Mouse (Mus musculus) limb, embryonic 15.5 days (tissue): ENCODE results near the gene Whrn. TPM values are rescaled to one million over a fixed set of nuclear protein-coding genes. Genes with fewer than 3 reads are reported as not detected.

Source experiments
- ATAC-seq: fragments of 200-750 bp; cut with Nextera tagmentation; 2 replicates; pipeline ENCODE4 v1.8.0; 2017; ENCODE audit warnings: low read depth, moderate TSS enrichment; ENCODE audit not compliant: insufficient number of reproducible peaks, low FRiP score, low TSS enrichment
- H3K27ac ChIP-seq: fragments of 300-500 bp; sonication (generic); 2 replicates; pipeline ENCODE4 v1.5.1; 2015; ENCODE audit warnings: moderate library complexity, mild to moderate bottlenecking, inconsistent platforms
- H3K27me3 ChIP-seq: fragments of 300-500 bp; sonication (generic); 2 replicates; pipeline ENCODE4 v1.6.1; 2015; ENCODE audit warnings: inconsistent platforms
- H3K36me3 ChIP-seq: fragments of 300-500 bp; sonication (generic); 2 replicates; pipeline ENCODE4 v1.6.1; 2015; ENCODE audit warnings: inconsistent platforms
- H3K4me1 ChIP-seq: fragments of 300-500 bp; sonication (generic); 2 replicates; pipeline ENCODE4 v1.6.1; 2015; ENCODE audit warnings: inconsistent platforms
- H3K4me2 ChIP-seq: fragments of 300-500 bp; sonication (generic); 2 replicates; pipeline ENCODE4 v1.6.1; 2015; ENCODE audit warnings: mild to moderate bottlenecking, inconsistent platforms
- H3K4me3 ChIP-seq: fragments of 300-500 bp; sonication (generic); 2 replicates; pipeline ENCODE4 v1.5.1; 2015; ENCODE audit warnings: mild to moderate bottlenecking, inconsistent platforms
- H3K9ac ChIP-seq: fragments of 300-500 bp; sonication (generic); 2 replicates; pipeline ENCODE4 v1.6.1; 2015; ENCODE audit warnings: inconsistent platforms
- H3K9me3 ChIP-seq: fragments of 300-500 bp; sonication (generic); 2 replicates; pipeline ENCODE4 v1.6.1; 2016; ENCODE audit warnings: inconsistent platforms
- WGBS: fragments of 180-500 bp; shearing (Covaris S2); methylation state at CpG from one replicate; pipeline ENCODE4 v1.1.7; 2015; 5-methylcytosine and 5-hydroxymethylcytosine counted together
- polyA plus RNA-seq: library from polyadenylated mRNA; unstranded; fragments of >200 nt; fragmentation: Nextera tagmentation; extraction: Ambion mirVana; gene quantifications from 2 replicates; pipeline ENCODE4 v1.2.1, GENCODE M21; 2015

The Whrn gene
- polyA plus RNA-seq = 3.6 and 4.8 TPM in 2 replicates

- H3K4me1 ChIP-seq = peaks cover 27% of the 10 kb centered on the region
- peaks cover 10% of the 10 kb centered on the region for H3K27me3 ChIP-seq
- peak within 1 kb of the TSS; percentile 66 for H3K9ac ChIP-seq
- H3K4me3 ChIP-seq = peak within 1 kb of the TSS; percentile 70
- no peaks in the 10 kb centered on the region for H3K36me3 ChIP-seq
- no peaks in the 10 kb centered on the region for H3K9me3 ChIP-seq
- H3K4me2 ChIP-seq = peak within 1 kb of the TSS; percentile 94
- ATAC-seq = peak; percentile 73
- 0% methylated on average over 21 of the region's 34 CpGs for WGBS
- H3K27ac ChIP-seq = peak within 1 kb of the TSS; percentile 74
Measured at GRCm38 (mm10) chr4:63495915-63496278, at the start of gene Whrn. Whrn (minus strand) TSS chr4:63495991.

GRCm38 (mm10) chr4:63545231-63545958 lies 49.6 kb upstream of the Whrn start:
- WGBS = 12% methylated on average over 26 of the region's 26 CpGs
- Histone ChIP-seq H3K27ac (peak overlapping the region; percentile 89), H3K4me3 (peak overlapping the region; percentile 79), H3K27me3 (no peaks in the 10 kb centered on the region), H3K9ac (peak overlapping the region; percentile 91), H3K36me3 (peaks cover 20% of the 10 kb centered on the region), H3K9me3 (no peaks in the 10 kb centered on the region), H3K4me2 (peak overlapping the region; percentile 59), H3K4me1 (peaks cover 29% of the 10 kb centered on the region)
- no peak for ATAC-seq

GRCm38 (mm10) chr4:63544494-63545230 lies 48.9 kb upstream of the Whrn start, which contains the start of gene Atp6v1g1:
Atp6v1g1 (plus strand) TSS chr4:63544772.
- Histone ChIP-seq H3K9me3 (no peaks in the 10 kb centered on the region), H3K27ac (peak within 1 kb of the TSS; percentile 89), H3K4me2 (peak within 1 kb of the TSS; percentile 59), H3K36me3 (peaks cover 18% of the 10 kb centered on the region), H3K9ac (peak within 1 kb of the TSS; percentile 91), H3K27me3 (no peaks in the 10 kb centered on the region), H3K4me1 (peaks cover 29% of the 10 kb centered on the region), H3K4me3 (peak within 1 kb of the TSS; percentile 79)
- ATAC-seq = peak; percentile 92
- 0% methylated on average over 46 of the region's 57 CpGs for WGBS

- Histone ChIP-seq H3K4me1 (peaks cover 29% of the 10 kb centered on the region), H3K36me3 (peaks cover 10% of the 10 kb centered on the region), H3K9me3 (no peaks in the 10 kb centered on the region), H3K27me3 (no peaks in the 10 kb centered on the region), H3K27ac (peak overlapping the region; percentile 70), H3K9ac (no peak overlapping the region), H3K4me3 (peak overlapping the region; percentile 79), H3K4me2 (peak overlapping the region; percentile 34)
- ATAC-seq = peak; percentile 32
- 49% methylated on average over 10 of the region's 10 CpGs for WGBS
Measured at GRCm38 (mm10) chr4:63543746-63544493, 48.1 kb upstream of the Whrn start.

GRCm38 (mm10) chr4:63542209-63542608 lies 46.4 kb upstream of the Whrn start:
- Histone ChIP-seq H3K4me3 (no peak overlapping the region), H3K9ac (no peak overlapping the region), H3K27ac (no peak overlapping the region), H3K9me3 (no peaks in the 10 kb centered on the region), H3K4me2 (no peak overlapping the region), H3K27me3 (no peaks in the 10 kb centered on the region), H3K36me3 (no peaks in the 10 kb centered on the region), H3K4me1 (peaks cover 24% of the 10 kb centered on the region)
- WGBS = 47% methylated on average over 2 of the region's 2 CpGs
- no peak for ATAC-seq

- no peak overlapping the region for H3K4me2 ChIP-seq
- H3K9ac ChIP-seq = no peak overlapping the region
- no peaks in the 10 kb centered on the region for H3K27me3 ChIP-seq
- no peaks in the 10 kb centered on the region for H3K9me3 ChIP-seq
- no peaks in the 10 kb centered on the region for H3K4me1 ChIP-seq
- H3K27ac ChIP-seq = no peak overlapping the region
- no peak for ATAC-seq
- WGBS = 80% methylated on average over 4 of the region's 4 CpGs
- no peak overlapping the region for H3K4me3 ChIP-seq
- no peaks in the 10 kb centered on the region for H3K36me3 ChIP-seq
Measured at GRCm38 (mm10) chr4:63537602-63538001, 41.8 kb upstream of the Whrn start.

- H3K4me3 ChIP-seq = no peak overlapping the region
- no peak for ATAC-seq
- WGBS = 69% methylated on average over 7 of the region's 7 CpGs
Measured at GRCm38 (mm10) chr4:63530409-63530808, 34.6 kb upstream of the Whrn start.

GRCm38 (mm10) chr4:63528946-63529345 lies 33.2 kb upstream of the Whrn start:
- H3K9me3 ChIP-seq = no peaks in the 10 kb centered on the region
- H3K4me2 ChIP-seq = no peak overlapping the region
- WGBS = 72% methylated on average over 6 of the region's 6 CpGs
- H3K36me3 ChIP-seq = no peaks in the 10 kb centered on the region
- no peak overlapping the region for H3K9ac ChIP-seq
- H3K4me3 ChIP-seq = no peak overlapping the region
- ATAC-seq = no peak
- H3K4me1 ChIP-seq = no peaks in the 10 kb centered on the region
- H3K27ac ChIP-seq = no peak overlapping the region
- H3K27me3 ChIP-seq = no peaks in the 10 kb centered on the region

More at GRCm38 (mm10) chr4:63530409-63530808, 34.6 kb upstream of the Whrn start:
- Histone ChIP-seq H3K27ac (no peak overlapping the region), H3K4me1 (no peaks in the 10 kb centered on the region), H3K9ac (no peak overlapping the region), H3K36me3 (no peaks in the 10 kb centered on the region), H3K4me2 (no peak overlapping the region), H3K27me3 (no peaks in the 10 kb centered on the region), H3K9me3 (no peaks in the 10 kb centered on the region)

- Histone ChIP-seq H3K9ac (no peak overlapping the region), H3K4me3 (no peak overlapping the region), H3K4me2 (no peak overlapping the region), H3K36me3 (no peaks in the 10 kb centered on the region), H3K27ac (no peak overlapping the region), H3K9me3 (no peaks in the 10 kb centered on the region), H3K4me1 (no peaks in the 10 kb centered on the region), H3K27me3 (no peaks in the 10 kb centered on the region)
- no peak for ATAC-seq
- 80% methylated on average over 8 of the region's 8 CpGs for WGBS
Measured at GRCm38 (mm10) chr4:63525514-63525913, 29.7 kb upstream of the Whrn start.

GRCm38 (mm10) chr4:63521813-63522419 lies 26.1 kb upstream of the Whrn start:
- H3K4me3 ChIP-seq = no peak overlapping the region
- H3K36me3 ChIP-seq = no peaks in the 10 kb centered on the region
- 73% methylated on average over 2 of the region's 2 CpGs for WGBS
- no peak overlapping the region for H3K27ac ChIP-seq
- no peaks in the 10 kb centered on the region for H3K27me3 ChIP-seq
- H3K4me2 ChIP-seq = no peak overlapping the region
- no peak for ATAC-seq
- no peaks in the 10 kb centered on the region for H3K9me3 ChIP-seq
- H3K4me1 ChIP-seq = no peaks in the 10 kb centered on the region
- H3K9ac ChIP-seq = no peak overlapping the region

GRCm38 (mm10) chr4:63515021-63515420 lies 19.2 kb upstream of the Whrn start:
- 82% methylated on average over 5 of the region's 5 CpGs for WGBS
- Histone ChIP-seq H3K36me3 (no peaks in the 10 kb centered on the region), H3K9me3 (no peaks in the 10 kb centered on the region), H3K27ac (no peak overlapping the region), H3K4me1 (no peaks in the 10 kb centered on the region), H3K4me2 (no peak overlapping the region), H3K4me3 (no peak overlapping the region), H3K27me3 (no peaks in the 10 kb centered on the region), H3K9ac (no peak overlapping the region)
- ATAC-seq = no peak
